ENCODE assay signal across 20 mouse cellular contexts in genomic region chr5:151222791-151223190, GRCm38 (mm10). TPM values are rescaled to one million over a fixed set of nuclear protein-coding genes. Genes with fewer than 3 reads are reported as not detected.
A peak's percentile ranks its signal among the peaks of the same experiment; 100 is the strongest.
DNase-seq lines count a peak whose midpoint lies in the region; TF ChIP-seq lines count a peak whose summit lies in the region.
"Had no signal": no experiment of that assay in that cellular context is flagged by ENCODE, and none has a peak within 500 bp of the region (broad histone marks: within the 10 kb centered on the region; RNA-seq: fewer than 3 reads in every experiment).

No protein-coding gene starts in this region.

- peak; percentile 24 for DNase-seq in heart, adult 11 months
- no peak for DNase-seq in heart, adult 18-20 months
- peak; percentile 95 for DNase-seq in liver, adult 2 months (ENCODE audit: extremely low read depth, low read depth, low spot score)
- no peak for DNase-seq in liver
- DNase-seq: adrenal gland, adult 2 months; adrenal gland, adult 8-10 months; adrenal gland, postnatal 10 days; adrenal gland, postnatal 14 days; adrenal gland, postnatal 25 days; adrenal gland, postnatal 36 days; B cell, adult 2 months; cerebellum, adult 11 months; cerebellum, adult 11-12 months; cerebellum, adult 18-20 months had no signal

- WGBS in liver, adult 2 months: 21% methylated on average over 1 of the region's 1 CpGs

- H3K27ac ChIP-seq in liver, adult 2 months (replicated peaks; ENCODE audit: insufficient read depth, low read depth, low read length): no peak overlapping the region

- TF ChIP-seq POLR2A in liver, adult 2 months (IDR thresholded peaks at IDR 0.05; ENCODE audit: extremely low read depth, insufficient read depth, low read length): no peak

- no peak overlapping the region for H3K9ac ChIP-seq in liver, adult 2 months (ENCODE audit: low read depth, low read length)

- no peak for TF ChIP-seq CTCF in liver, adult 2 months (IDR thresholded peaks at IDR 0.05; ENCODE audit: low read depth, low read length)

- H3K27me3 ChIP-seq in liver, adult 2 months (ENCODE audit: control insufficient read depth, insufficient read depth, low read length): no peaks in the 10 kb centered on the region
- H3K27me3 ChIP-seq: CH12.LX, Patski had no signal

- H3K36me3 ChIP-seq in liver, adult 2 months (ENCODE audit: control insufficient read depth, insufficient read depth, low read length): no peaks in the 10 kb centered on the region
- H3K36me3 ChIP-seq: G1E had no signal

- no peaks in the 10 kb centered on the region for H3K79me2 ChIP-seq in liver, adult 2 months (ENCODE audit: control insufficient read depth, insufficient read depth, low read length)

- H3K4me1 ChIP-seq in liver, adult 2 months (ENCODE audit: control insufficient read depth, insufficient read depth, low read length): peaks cover 3% of the 10 kb centered on the region; the same call in 1 of the 2 replicates

- no peak overlapping the region for H3K4me3 ChIP-seq in liver, adult 2 months (ENCODE audit: insufficient read depth, low read depth, low read length)

RNA-seq across cellular contexts. Expression of gene Stard13, which starts 10.8 kb away (rescaled TPM):
- total RNA-seq in heart, adult 18-20 months (2021): 10 to 100 TPM; 27.0 to 32.0 TPM
- 21.3 and 25.0 TPM in 2 replicates for total RNA-seq in liver, adult 2 months (2014; rRNA removed)
- 7.8 and 7.9 TPM in 2 replicates for polyA plus RNA-seq in liver, adult 2 months (2012; rRNA removed)
- total RNA-seq: MEL had no signal
- polyA plus RNA-seq: activated CD4-positive, CD25-positive, alpha-beta regulatory T cell, adult 4 months; CD4-positive, CD25-positive, alpha-beta regulatory T cell, adult 4 months; G1E had no signal

Comparison
In these comparisons a context has a peak if more than half of its experiments do, and no peak if none do; other contexts are left out.
1. DNase-seq: peak in heart, adult 11 months (single experiment) and liver, adult 2 months (single experiment); none in heart, adult 18-20 months (0 of 2) and liver (single experiment).